Mouse (Mus musculus): ENCODE measurements around the gene Mcat. TPM values are rescaled to one million over a fixed set of nuclear protein-coding genes. Genes with fewer than 3 reads are reported as not detected.

Gene Mcat
- polyA plus RNA-seq, 1 experiment = 11.0 TPM

DNA sequence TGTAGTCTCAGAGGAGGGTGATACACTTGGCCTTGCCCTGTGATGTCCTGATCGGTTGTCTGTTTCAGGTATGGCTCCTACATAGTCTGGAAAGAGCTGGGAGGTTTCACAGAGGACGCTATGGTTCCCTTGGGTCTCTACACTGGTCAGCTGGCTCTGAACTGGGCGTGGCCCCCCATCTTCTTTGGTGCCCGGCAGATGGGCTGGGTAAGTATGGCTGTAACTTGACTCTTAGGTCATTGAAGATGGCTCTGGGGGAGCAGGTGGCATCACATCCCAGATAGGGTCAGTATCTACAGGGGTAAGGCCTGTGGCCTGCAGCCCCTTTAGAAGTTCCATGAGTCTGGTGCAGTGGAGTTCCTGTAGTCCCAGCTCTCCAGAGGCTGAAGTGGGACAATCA, 8.5 kb upstream of the Mcat start:
- WGBS = 87% methylated on average over 4 of the region's 4 CpGs
- H3K27ac ChIP-seq (ENCODE audit: control insufficient read depth, insufficient read depth, low read depth, low read length, poor library complexity) = no peak overlapping the region
- H3K4me1 ChIP-seq (ENCODE audit: control insufficient read depth, insufficient read depth, low read length) = no peaks in the 10 kb centered on the region; the same call in 1 of the 2 replicates
- H3K4me3 ChIP-seq (replicated peaks; ENCODE audit: control insufficient read depth, low read depth, low read length) = no peak overlapping the region
- TF ChIP-seq CTCF (IDR thresholded peaks at IDR 0.05; ENCODE audit: control insufficient read depth, insufficient read depth, low read length) (no peak), POLR2A (IDR thresholded peaks at IDR 0.05; ENCODE audit: borderline replicate concordance, control insufficient read depth, low read depth, low read length) (no peak)

DNA sequence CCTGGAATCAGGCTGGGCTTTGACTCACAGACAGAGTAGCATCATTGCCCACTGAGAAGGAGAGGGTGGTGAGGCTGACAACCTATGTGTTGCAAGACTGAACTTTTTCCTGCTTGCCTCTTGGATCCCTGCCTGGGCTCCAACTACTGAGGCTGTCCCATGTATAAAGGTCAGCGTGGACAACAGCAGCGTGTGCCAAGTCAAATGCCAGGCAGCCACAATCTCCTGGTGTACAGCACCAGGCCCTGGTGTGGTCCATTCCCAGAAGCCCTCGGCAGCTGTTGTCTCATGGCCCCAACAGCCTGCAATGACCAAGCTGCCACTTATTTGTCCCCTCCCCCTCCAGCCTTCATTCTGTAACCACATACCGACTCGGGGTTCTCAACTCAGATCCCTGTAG, 8.0 kb upstream of the Mcat start:
- 85% methylated on average over 5 of the region's 5 CpGs for WGBS
- Histone ChIP-seq H3K27ac (ENCODE audit: control insufficient read depth, insufficient read depth, low read depth, low read length, poor library complexity) (no peak overlapping the region), H3K4me3 (replicated peaks; ENCODE audit: control insufficient read depth, low read depth, low read length) (no peak overlapping the region), H3K4me1 (ENCODE audit: control insufficient read depth, insufficient read depth, low read length) (no peaks in the 10 kb centered on the region; the same call in 1 of the 2 replicates)
- TF ChIP-seq POLR2A (IDR thresholded peaks at IDR 0.05; ENCODE audit: borderline replicate concordance, control insufficient read depth, low read depth, low read length) = no peak
- no peak for TF ChIP-seq CTCF (IDR thresholded peaks at IDR 0.05; ENCODE audit: control insufficient read depth, insufficient read depth, low read length)

DNA sequence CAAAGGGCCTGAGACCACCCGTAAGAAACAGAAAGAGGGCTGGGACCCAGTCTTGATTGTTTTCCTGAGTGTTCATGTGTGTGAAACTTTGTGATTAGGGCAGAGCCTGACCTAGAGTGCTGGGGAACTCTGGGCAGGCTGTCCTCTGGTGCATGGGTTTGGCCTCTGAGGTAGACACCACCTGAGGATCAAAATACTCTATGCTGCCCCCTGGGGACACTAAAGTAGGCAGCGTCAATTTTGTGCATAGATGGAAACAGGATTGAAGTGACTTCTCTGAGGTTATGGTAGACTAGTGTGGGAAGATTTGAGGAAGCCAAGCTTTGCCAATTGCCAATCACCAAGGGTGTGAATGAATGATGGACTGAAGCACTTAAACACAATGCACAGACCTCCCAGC, 7.1 kb upstream of the Mcat start:
- Histone ChIP-seq H3K4me3 (replicated peaks; ENCODE audit: control insufficient read depth, low read depth, low read length) (no peak overlapping the region), H3K27ac (ENCODE audit: control insufficient read depth, insufficient read depth, low read depth, low read length, poor library complexity) (no peak overlapping the region), H3K4me1 (ENCODE audit: control insufficient read depth, insufficient read depth, low read length) (peaks cover 3% of the 10 kb centered on the region)
- 64% methylated on average over 2 of the region's 2 CpGs for WGBS
- TF ChIP-seq POLR2A (IDR thresholded peaks at IDR 0.05; ENCODE audit: borderline replicate concordance, control insufficient read depth, low read depth, low read length) (no peak), CTCF (IDR thresholded peaks at IDR 0.05; ENCODE audit: control insufficient read depth, insufficient read depth, low read length) (0 out of 2 replicates have a peak, but pooled peaks have one; percentile 24)

DNA sequence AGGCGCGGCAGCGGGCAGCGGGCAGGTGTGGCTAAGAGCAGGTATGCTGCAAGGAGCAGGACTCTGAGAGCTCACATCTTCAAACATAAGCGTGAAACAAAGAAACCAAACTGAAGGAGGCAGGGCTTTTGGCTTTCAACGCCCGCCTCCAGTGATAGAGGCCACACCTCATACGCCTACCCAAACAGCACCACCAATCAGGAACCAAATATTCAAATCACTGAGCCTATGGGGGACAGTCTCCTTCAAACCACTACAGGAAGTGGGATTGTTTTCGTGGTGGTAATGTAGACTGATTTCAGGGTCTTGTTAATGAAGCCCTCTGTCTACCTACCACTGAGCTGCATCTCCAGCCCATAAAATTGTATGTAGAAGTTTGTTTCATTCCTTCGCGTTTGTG, 6.1 kb upstream of the Mcat start:
- WGBS = 79% methylated on average over 11 of the region's 11 CpGs
- peaks cover 3% of the 10 kb centered on the region for H3K4me1 ChIP-seq (ENCODE audit: control insufficient read depth, insufficient read depth, low read length)
- no peak overlapping the region for H3K4me3 ChIP-seq (replicated peaks; ENCODE audit: control insufficient read depth, low read depth, low read length)
- H3K27ac ChIP-seq (ENCODE audit: control insufficient read depth, insufficient read depth, low read depth, low read length, poor library complexity) = no peak overlapping the region
- TF ChIP-seq POLR2A (IDR thresholded peaks at IDR 0.05; ENCODE audit: borderline replicate concordance, control insufficient read depth, low read depth, low read length) (no peak), CTCF (IDR thresholded peaks at IDR 0.05; ENCODE audit: control insufficient read depth, insufficient read depth, low read length) (no peak)

DNA sequence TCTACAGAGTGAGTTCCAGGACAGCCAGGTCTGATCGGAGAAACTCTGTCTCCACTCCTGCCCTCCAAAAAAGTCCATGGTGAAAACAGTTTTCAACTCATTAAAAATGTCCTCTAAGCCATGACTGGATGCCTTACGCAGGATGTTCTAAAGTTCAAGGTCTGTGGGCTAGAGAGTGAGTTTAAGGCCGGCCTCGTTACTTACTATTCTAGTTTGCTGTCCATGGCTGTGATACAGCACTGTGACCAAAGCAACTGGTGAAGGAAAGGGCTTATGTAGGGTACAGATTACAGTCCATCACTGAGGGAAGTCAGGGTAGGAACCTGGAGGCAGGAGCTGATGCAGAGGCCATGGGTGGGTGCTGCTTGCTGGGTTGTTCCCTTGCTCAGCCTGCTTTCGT, 5.0 kb upstream of the Mcat start:
- Histone ChIP-seq H3K4me3 (replicated peaks; ENCODE audit: control insufficient read depth, low read depth, low read length) (no peak overlapping the region), H3K27ac (ENCODE audit: control insufficient read depth, insufficient read depth, low read depth, low read length, poor library complexity) (no peak overlapping the region), H3K4me1 (ENCODE audit: control insufficient read depth, insufficient read depth, low read length) (peaks cover 5% of the 10 kb centered on the region)
- 91% methylated on average over 5 of the region's 5 CpGs for WGBS
- TF ChIP-seq CTCF (IDR thresholded peaks at IDR 0.05; ENCODE audit: control insufficient read depth, insufficient read depth, low read length) (no peak), POLR2A (IDR thresholded peaks at IDR 0.05; ENCODE audit: borderline replicate concordance, control insufficient read depth, low read depth, low read length) (no peak)

DNA sequence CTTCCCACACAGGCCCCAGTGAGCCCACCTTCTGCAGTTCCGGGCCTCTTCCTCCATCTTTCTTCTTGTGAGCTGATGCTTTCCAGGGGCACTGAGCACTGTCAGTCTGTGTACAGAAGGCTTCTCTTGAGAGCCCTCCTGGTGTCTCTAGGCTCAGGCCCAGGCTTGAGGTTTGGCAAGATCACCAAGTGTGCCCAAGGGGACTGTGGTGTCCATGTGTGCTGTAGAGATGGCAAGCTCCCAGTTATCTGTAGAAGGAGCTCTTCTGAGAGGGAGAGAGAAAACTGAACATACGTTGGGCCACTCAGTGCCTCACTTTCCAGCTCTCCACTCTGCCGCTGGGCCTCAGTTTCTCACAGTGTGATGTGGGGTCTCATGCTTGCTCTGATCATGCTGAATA, 4.1 kb upstream of the Mcat start:
- no peak overlapping the region for H3K4me3 ChIP-seq (replicated peaks; ENCODE audit: control insufficient read depth, low read depth, low read length)
- H3K27ac ChIP-seq (ENCODE audit: control insufficient read depth, insufficient read depth, low read depth, low read length, poor library complexity) = no peak overlapping the region; the same call in 1 of the 2 replicates
- peaks cover 5% of the 10 kb centered on the region for H3K4me1 ChIP-seq (ENCODE audit: control insufficient read depth, insufficient read depth, low read length)
- TF ChIP-seq CTCF (IDR thresholded peaks at IDR 0.05; ENCODE audit: control insufficient read depth, insufficient read depth, low read length) (no peak), POLR2A (IDR thresholded peaks at IDR 0.05; ENCODE audit: borderline replicate concordance, control insufficient read depth, low read depth, low read length) (no peak)
- 75% methylated on average over 3 of the region's 3 CpGs for whole genome bisulfite sequencing

DNA sequence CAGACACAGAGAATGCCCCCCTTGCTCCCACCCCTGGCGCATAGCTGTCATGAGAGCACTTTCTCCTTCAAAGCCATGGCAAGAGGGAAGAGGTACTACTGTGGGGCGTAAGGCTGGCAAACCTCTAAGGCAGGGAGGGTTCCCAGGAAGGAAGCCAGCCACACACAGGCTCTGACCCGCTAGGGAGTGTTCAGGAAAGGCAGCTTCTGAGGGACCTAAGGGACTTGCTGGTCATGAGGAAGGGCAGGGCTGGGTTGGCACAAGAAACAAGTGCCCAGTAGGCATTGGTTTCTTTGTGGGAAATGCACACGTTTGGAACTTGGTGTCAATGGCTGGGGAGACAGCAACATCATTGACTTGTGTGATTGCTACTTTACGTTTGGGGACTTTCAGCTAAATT, 2.4 kb upstream of the Mcat start:
- Histone ChIP-seq H3K27ac (ENCODE audit: control insufficient read depth, insufficient read depth, low read depth, low read length, poor library complexity) (peak overlapping the region; percentile 45), H3K4me3 (replicated peaks; ENCODE audit: control insufficient read depth, low read depth, low read length) (peak overlapping the region; percentile 35), H3K4me1 (ENCODE audit: control insufficient read depth, insufficient read depth, low read length) (peaks cover 5% of the 10 kb centered on the region)
- WGBS = 51% methylated on average over 5 of the region's 5 CpGs
- TF ChIP-seq POLR2A (IDR thresholded peaks at IDR 0.05; ENCODE audit: borderline replicate concordance, control insufficient read depth, low read depth, low read length) (no peak), CTCF (IDR thresholded peaks at IDR 0.05; ENCODE audit: control insufficient read depth, insufficient read depth, low read length) (no peak)

DNA sequence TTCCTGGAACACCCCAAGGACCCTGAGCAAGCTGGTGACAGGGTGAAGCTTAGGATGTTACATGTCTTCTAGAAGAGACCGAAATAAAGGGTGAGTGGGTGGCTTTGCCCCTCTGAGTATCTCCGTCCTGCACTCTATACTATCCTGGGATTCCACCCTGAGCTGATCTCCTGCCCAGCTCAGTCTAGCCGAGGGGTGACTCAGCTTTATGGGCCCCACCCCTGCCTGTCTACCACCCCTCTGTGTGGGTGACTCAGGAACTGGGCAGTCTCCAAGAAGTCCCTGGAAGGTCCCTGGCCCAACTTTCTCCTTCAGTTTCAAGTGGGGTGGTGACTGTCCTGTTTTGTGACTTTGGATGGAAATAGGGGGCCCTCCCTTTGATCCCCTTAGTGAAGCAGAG, 1.8 kb upstream of the Mcat start:
- Histone ChIP-seq H3K4me1 (ENCODE audit: control insufficient read depth, insufficient read depth, low read length) (peaks cover 5% of the 10 kb centered on the region), H3K4me3 (replicated peaks; ENCODE audit: control insufficient read depth, low read depth, low read length) (peak overlapping the region; percentile 14), H3K27ac (ENCODE audit: control insufficient read depth, insufficient read depth, low read depth, low read length, poor library complexity) (peak overlapping the region; percentile 16)
- TF ChIP-seq POLR2A (IDR thresholded peaks at IDR 0.05; ENCODE audit: borderline replicate concordance, control insufficient read depth, low read depth, low read length) = no peak
- no peak for TF ChIP-seq CTCF (IDR thresholded peaks at IDR 0.05; ENCODE audit: control insufficient read depth, insufficient read depth, low read length)
- 53% methylated on average over 3 of the region's 3 CpGs for WGBS

Measured in bone marrow, adult 2 months (tissue).